Mouse (Mus musculus): Measurements from ENCODE around the gene Csf2. TPM values are rescaled to one million over a fixed set of nuclear protein-coding genes. Genes with fewer than 3 reads are reported as not detected.
"Not testable (repeated sequence)": the region's sequence is repeated elsewhere in the genome, so short reads cannot be mapped to it uniquely, and the experiment has no call there.

The Csf2 gene
- not detected in 2 replicates for polyA plus RNA-seq (2012; rRNA removed)

DNA sequence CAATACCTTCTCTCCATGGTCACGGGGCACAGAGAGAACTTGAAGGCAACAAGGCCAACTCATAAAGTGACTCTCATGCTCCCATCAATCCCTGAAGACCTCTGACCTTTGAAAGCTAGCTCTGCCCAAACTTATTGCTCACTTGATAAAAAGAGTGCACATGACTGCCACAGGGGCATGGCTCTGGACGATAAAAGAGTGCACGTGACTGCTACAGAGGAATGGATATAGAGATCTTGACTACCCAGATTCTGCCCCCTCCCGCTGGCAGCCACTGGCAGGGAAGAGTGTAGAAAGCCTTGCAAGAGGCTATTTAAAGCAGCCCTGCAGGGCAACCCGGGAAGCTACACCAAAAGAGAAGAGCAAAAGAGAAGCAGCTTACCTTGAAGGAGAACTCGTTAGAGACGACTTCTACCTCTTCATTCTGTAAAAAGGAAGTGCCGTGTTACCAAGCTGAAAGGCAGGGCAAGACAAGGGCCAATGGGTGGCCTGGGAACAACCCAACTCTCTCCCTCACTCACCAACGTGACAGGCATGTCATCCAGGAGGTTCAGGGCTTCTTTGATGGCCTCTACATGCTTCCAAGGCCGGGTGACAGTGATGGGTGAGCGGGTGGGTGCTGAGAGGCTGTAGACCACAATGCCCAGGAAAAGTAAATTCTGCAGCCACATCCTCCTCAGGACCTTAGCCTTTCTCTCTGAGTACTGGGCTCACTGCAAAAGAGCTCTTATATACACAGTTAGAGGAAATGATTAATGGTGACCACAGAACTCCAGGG is at the start of gene Csf2:
TSS of gene Csf2 (minus strand) at position 728 of the 778 bp plus-strand sequence.
- DNase-seq (ENCODE audit: extremely low spot score in 1 of 2, low spot score in 1 of 2): no peak

GRCm38 (mm10) chr11:54298777-54299176 is 49.3 kb upstream of the Csf2 start:
- DNase-seq (ENCODE audit: extremely low spot score in 1 of 2, low spot score in 1 of 2): no peak

DNA sequence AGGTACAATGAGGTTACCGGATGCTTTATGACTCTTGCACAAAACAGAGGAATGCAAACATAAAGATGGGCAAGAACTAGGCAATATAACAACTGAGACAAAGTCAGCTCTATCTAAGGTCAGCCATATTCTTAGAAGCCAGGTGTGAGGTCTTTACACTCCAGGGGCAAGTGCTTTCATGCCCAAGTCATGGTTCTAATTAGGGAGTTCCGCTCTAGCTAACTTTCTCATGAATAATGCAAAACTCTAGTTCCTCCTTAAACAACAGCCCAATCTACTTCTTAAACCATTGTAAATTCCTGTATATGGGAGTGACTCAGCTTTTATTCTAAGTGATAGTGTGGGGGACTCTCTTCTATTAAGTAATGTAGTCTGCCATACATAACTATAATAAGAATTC is 48.0 kb upstream of the Csf2 start:
- not testable (repeated sequence) for DNase-seq (ENCODE audit: extremely low spot score in 1 of 2, low spot score in 1 of 2)

GRCm38 (mm10) chr11:54296734-54297133 is 47.3 kb upstream of the Csf2 start:
- no peak for DNase-seq (ENCODE audit: extremely low spot score in 1 of 2, low spot score in 1 of 2)

GRCm38 (mm10) chr11:54295971-54296370 is 46.5 kb upstream of the Csf2 start:
- DNase-seq (ENCODE audit: extremely low spot score in 1 of 2, low spot score in 1 of 2): no peak

DNA sequence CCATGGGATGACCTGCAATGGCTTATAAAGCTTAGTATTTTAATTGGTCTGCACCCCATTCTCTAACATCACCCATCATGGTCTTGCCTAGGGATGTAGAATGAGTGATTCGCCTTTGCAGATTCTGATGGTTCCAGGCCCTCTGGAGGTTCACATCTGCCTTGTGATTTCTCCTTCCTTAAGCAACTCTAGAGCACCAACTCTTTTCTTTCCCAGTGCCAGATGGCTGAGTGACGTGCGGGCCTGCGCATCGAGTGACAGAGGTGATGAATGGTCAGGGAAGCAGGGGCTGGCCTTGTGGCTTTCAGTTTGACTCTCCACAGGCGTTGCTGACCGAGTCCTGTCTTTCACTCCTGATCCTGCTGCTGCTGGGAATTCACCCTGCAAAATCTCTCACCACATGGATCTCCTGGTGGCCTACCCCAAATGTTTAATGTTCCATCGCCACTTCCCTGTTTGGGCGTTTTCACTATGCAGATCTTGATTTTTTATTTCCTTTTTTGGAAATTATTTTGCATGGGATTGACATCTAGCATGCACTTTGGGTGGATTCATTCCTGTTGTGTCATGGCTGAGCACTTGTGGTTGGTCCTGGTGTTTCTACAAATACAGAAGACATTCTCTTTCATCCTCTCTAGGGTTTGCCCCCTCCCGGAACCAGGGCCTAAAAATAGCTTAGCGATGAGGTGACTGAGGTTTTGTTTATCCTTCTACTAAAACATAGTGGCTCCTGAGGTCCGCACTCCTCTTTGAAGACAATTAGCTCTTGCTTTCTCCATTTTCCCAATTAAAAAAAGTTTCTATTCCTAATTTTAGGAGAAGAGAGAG is 44.7 kb upstream of the Csf2 start:
- DNase-seq (ENCODE audit: extremely low spot score in 1 of 2, low spot score in 1 of 2): no peak

GRCm38 (mm10) chr11:54292163-54292562 is 42.7 kb upstream of the Csf2 start:
- DNase-seq (ENCODE audit: extremely low spot score in 1 of 2, low spot score in 1 of 2): no peak

DNA sequence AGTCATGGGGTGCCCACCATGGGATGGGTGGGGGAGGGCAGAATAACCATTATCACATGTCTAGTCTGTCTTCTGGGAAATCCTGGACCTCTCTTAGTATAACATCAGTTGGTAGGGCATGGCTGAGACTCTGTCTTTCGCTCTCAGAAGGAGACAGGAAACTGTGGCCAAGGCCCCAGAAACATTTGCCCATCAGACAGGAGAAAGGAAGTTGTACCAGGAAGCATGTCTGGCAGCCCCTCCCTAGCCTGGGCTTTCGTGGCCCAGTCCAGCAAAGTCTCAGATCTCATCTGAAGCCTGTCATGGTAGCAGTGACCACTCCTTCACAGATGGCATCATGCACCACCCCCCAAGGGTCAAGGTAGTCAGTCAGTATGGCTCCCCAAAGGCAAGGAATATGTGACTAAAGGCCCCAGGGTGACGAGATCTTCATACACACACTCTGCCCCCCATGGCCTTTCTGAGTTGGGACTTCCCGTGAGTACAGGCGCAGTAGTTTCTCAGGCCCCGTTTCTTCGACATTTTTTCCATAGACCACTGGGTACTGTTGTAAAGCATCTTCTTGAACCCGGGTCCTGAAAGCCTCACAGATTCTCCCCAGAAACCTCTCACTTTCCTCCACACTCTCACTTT is 38.5 kb upstream of the Csf2 start:
- no peak for DNase-seq (ENCODE audit: extremely low spot score in 1 of 2, low spot score in 1 of 2)

- no peak for DNase-seq (ENCODE audit: extremely low spot score in 1 of 2, low spot score in 1 of 2)
Measured at GRCm38 (mm10) chr11:54271437-54271949, 22.0 kb upstream of the Csf2 start.

DNA sequence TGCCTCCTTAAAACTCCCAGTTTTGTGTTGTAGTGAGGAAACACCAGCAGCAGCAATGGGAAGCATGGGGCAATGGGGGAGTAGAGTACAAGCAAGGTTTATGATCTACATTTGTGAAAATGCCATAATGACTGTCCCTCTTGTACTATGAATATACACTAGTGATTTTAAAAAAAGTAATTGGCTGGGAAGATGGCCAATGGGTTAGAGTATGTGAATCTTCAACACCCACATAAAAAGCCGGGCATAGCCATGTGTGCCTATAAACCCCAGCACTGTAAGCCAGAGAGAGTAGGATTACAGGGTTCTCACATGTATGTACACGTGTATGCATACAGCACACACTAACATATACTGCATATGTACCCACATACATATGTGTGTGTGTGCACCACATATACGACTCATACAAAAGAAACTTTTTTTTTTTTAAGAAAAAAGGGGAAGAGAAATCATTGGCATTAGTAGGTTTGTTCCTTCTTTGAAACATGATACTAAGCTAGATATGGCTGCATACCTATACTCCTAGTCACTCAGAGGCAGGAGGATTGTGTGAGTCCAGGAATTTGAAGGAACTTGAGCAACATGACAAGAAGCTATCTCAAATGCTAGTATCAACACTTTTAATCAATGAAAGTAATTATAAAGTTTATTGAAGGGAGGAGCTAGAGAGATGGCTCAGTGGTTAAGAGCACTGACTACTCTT is 19.9 kb upstream of the Csf2 start:
- DNase-seq (ENCODE audit: extremely low spot score in 1 of 2, low spot score in 1 of 2): peak in 1 of 2 experiments; percentile 40

DNA sequence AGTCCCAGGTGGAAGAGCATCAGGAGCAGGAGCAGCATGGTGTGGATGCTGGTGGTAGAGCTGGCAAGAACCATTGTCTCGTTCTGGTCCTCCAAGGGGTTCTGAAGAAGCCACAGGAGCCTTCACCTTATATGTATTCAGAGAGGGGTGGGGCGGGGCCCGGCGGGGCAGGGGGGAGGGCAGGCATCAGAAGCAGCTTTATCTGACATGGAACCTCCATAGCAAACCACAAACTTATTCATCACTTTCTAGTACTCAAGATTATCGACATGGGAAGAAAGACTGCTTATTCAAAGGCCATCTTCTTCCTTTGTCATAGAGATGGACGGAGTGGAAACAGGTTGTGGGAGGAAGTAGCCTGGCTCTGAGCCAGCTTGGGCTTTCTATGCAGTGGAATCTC is 17.7 kb upstream of the Csf2 start, which contains the start of gene Il3:
TSS of gene Il3 (minus strand) at position 101 of the 400 bp plus-strand sequence.
- no peak for DNase-seq (ENCODE audit: extremely low spot score in 1 of 2, low spot score in 1 of 2)

DNA sequence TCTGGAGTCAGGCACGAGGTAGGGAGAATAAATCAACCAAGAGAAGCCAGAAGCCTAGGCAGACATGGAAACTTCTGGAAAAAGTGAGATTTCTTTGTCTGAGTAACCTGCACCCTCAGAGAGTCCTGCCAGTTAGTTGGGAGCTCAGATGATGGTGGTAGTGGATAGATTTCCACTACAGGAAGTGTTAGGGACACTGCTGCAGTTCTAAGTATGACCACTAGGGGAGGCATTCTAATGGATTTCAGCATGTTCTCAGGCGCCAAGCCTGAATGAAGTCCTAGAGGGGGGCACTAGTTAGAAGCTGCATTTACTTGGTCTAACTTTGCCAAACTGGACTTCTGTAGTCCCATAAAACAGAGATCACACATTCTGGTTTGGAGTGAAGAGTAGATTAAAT is 15.1 kb upstream of the Csf2 start:
- DNase-seq (ENCODE audit: extremely low spot score in 1 of 2, low spot score in 1 of 2): peak in 1 of 2 experiments; percentile 79

DNA sequence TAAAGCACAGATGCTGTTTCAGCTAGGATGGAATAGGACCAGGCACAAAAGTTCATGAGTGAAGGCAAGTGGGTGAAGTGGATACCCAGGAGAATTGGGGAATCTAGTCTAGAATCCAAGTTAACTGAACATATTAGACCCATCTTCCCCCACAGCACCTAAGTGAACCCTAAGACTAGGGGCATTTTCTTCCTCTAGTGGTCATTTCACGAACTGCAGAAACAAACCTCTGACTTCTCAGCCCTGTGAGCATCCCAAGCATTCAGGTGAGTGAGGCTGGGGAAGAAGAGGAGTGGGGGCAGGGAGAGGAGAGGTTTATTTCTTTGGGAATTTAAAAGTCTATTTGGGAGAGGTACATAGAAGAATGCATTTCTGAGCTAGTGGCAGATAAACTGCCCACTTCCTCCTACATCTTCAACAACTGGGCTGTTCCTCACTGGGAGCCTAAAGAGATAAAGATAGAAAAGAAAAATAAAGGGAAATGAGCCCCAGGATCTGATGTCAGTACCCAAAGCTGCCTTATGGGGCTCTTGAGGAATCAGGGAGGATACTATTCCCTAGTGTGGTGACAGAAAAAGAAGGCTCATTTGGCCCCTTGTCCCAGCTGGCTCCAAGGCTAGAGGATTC is 14.1 kb upstream of the Csf2 start:
- no peak for DNase-seq (ENCODE audit: extremely low spot score in 1 of 2, low spot score in 1 of 2)

- peak; percentile 8 to 79 for DNase-seq (ENCODE audit: extremely low spot score in 1 of 2, low spot score in 1 of 2)
Measured at GRCm38 (mm10) chr11:54256624-54257376, 7.3 kb upstream of the Csf2 start.

- DNase-seq (ENCODE audit: extremely low spot score in 1 of 2, low spot score in 1 of 2): peak in 1 of 2 experiments; percentile 8
Measured at GRCm38 (mm10) chr11:54254114-54254513, 4.6 kb upstream of the Csf2 start.

GRCm38 (mm10) chr11:54250575-54250974 is 1.1 kb upstream of the Csf2 start:
- no peak for DNase-seq (ENCODE audit: extremely low spot score in 1 of 2, low spot score in 1 of 2)

- no peak for DNase-seq (ENCODE audit: extremely low spot score in 1 of 2, low spot score in 1 of 2)
Measured at GRCm38 (mm10) chr11:54249748-54250147, 281 bp upstream of the Csf2 start.

- no peak for DNase-seq (ENCODE audit: extremely low spot score in 1 of 2, low spot score in 1 of 2)
Measured at GRCm38 (mm10) chr11:54247251-54247950, 2.1 kb downstream of the Csf2 start.

Measured in frontal cortex, adult 2 months (tissue).